Mouse (Mus musculus): ENCODE measurements around the gene Vmn1r29.
"Not testable (repeated sequence)": the region's sequence is repeated elsewhere in the genome, so short reads cannot be mapped to it uniquely, and the experiment has no call there.

Gene Vmn1r29

GRCm38 (mm10) chr6:58301249-58301648, at the start of gene Vmn1r29:
Gene Vmn1r29 (plus strand): TSS chr6:58301549.
- no peak for DNase-seq (ENCODE audit: low spot score in 2 of 2)

GRCm38 (mm10) chr6:58261737-58262136, 39.6 kb upstream of the Vmn1r29 start, which contains the start of gene Vmn1r28:
Gene Vmn1r28 (plus strand): TSS chr6:58262037.
- no peak for DNase-seq (ENCODE audit: low spot score in 2 of 2)

GRCm38 (mm10) chr6:58279661-58280060, 21.7 kb upstream of the Vmn1r29 start:
- not testable (repeated sequence) for DNase-seq (ENCODE audit: low spot score in 2 of 2)

DNA sequence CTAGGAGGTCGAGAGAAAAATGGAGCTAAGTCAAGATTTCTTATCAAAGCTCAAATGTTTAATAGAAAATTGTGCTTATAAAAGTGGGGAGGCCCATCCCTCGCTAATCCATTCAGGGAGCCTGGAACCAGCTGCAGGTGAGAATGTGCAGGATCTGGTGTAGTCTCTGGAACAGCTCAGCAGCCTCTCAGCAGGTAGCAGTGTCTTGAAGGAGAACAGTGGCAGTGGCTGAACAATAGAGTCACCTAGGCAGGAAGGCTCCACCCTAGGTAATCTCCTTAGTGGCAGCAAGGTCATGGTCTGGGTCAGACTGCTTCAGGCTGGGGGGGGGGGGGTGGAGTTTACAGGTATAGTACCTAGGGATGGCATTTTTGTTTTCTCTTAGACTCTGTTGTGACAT, 9.1 kb upstream of the Vmn1r29 start:
- DNase-seq (ENCODE audit: low spot score in 2 of 2), result no peak

DNA sequence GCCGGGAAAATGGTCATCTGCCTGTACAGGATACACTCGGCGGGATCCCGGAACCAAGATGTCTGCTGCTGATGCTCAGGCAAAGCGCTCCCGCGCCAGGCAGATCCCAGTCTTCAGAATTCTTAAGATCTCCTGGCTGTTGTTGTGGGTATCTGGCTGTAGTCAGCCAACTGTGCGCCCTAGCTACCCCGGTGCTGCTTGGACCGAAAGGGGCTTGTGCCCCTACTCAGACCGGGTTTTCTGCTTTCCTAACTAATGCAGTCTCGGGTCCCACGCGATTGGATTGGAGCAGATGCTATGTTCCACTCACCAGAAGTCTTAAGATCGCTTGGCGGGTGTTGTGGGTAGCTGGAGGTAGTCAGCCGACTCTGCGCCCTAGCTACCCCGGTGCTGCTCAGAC, 2.8 kb upstream of the Vmn1r29 start:
- not testable (repeated sequence) for DNase-seq (ENCODE audit: low spot score in 2 of 2)

GRCm38 (mm10) chr6:58330686-58331085, 29.3 kb downstream of the Vmn1r29 start:
- DNase-seq (ENCODE audit: low spot score in 2 of 2), result not testable (repeated sequence)

Data from right cerebral cortex, postnatal 10 days (tissue).